Mouse (Mus musculus) forelimb bud, embryonic 11.5 days (tissue): ENCODE measurements around the gene Pacsin1.

Experiments
- DNase-seq: peaks from one replicate; pipeline ENCODE4 v3.0.0-alpha.2; 2012; ENCODE audit warnings: low read depth, low spot score

Pacsin1 gene

DNA sequence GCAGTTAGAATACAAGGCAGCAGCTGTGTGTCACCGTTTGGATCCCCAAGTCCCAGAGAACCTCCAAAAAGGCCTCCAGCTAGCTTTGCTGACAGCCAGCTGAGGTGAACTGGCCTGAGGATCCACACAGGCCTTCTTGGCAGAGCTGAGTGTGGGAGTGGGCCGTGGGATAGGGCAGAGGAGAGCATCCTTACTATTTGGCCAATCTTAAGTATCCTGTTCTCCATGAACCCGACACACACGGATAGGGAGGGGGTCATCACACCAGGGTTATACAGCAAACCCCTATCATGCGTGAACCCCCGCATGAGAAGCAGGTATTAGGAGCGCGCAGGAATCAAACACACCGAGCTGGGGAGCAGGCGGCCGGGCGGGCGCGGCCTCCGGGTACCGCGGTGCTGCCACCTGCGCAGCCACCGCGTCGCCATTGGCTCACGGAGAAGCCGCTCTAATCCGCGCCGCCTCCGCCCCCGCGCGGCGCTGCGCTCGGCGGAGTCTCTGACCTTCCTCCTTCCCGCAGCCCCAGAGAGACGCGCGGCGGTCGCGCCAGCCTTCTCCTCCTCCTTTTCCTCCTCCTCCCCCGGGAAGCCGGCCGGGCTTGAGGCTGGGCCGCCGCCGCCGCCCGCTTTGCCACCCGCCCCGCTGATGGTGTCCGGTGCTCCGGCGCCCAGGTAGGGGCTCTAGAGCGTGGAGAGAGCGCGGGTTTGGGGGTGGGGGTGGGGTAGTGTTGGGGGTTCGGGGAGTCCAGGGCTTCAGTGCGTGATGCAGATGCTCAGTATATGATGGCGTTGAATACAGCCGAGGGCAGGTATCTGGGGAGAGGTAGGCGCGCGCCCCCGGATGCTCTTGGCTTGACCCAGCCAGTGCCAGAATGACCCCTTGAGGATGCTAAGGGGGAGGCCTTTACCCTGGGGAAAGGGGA lies at the start of gene Pacsin1:
Gene Pacsin1 (plus strand): TSS at position 421 of the 922 bp plus-strand sequence.
- DNase-seq: peak; percentile 46

DNA sequence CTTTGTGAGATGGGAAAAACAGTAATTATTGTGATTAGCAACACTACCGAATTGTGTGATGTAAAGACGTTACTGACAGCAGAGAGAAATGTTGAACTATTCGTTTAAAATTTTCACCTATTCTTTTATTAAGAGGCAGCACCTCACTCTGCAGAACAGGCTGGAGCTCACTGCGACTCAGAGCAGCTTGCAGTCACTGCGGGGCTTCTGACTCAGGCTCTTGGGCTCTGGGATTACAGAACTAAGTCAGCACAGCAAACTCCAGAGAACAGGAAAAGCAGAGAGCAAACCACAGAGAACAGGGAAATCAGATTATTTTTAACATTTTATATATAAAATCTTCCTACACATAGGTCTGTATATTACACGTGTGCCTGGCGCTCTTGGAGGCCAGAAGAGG lies 45.7 kb upstream of the Pacsin1 start:
- DNase-seq: no peak

- DNase-seq: no peak
Observed at GRCm38 (mm10) chr17:27610679-27611518, 44.4 kb upstream of the Pacsin1 start.

DNA sequence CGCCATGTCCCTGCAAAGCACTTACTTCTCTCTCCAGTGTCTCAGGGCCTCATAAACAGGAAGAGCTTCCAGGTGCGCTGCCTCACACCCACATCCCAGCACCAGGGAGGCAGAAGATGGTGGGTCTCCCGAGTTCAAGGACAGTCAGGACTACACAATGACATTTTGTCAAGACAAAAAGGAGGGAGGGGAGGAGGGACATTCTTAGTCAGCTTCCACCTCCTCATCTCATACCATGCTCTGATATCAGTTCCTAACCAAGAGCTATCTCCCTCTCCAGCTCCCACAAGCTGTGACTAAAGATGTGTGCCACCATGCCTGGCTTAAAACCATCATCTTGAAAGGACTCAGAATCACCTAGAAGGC lies 43.8 kb upstream of the Pacsin1 start:
- no peak for DNase-seq

DNA sequence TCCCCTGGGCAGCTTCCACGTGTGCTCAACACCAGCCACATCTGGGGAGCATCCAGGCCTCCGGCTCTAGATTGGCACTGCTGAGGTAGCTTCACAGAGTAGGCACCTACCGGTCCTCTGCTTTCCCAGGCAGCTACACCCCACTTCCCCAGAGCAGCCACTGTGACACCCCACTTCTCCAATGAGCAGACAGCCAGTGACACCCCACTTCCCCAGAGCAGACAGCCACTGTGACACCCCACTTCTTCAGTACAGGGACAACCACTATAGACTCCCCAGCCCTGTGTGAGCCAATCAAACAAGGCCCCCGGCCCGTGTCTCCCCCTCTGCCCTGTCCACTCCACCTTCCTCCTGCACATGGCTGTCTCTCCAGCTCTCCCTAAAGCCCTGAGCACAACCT lies 43.3 kb upstream of the Pacsin1 start:
- no peak for DNase-seq

GRCm38 (mm10) chr17:27613016-27613415 lies 42.3 kb upstream of the Pacsin1 start:
- DNase-seq: no peak

GRCm38 (mm10) chr17:27615388-27615787 lies 39.9 kb upstream of the Pacsin1 start:
- no peak for DNase-seq

DNA sequence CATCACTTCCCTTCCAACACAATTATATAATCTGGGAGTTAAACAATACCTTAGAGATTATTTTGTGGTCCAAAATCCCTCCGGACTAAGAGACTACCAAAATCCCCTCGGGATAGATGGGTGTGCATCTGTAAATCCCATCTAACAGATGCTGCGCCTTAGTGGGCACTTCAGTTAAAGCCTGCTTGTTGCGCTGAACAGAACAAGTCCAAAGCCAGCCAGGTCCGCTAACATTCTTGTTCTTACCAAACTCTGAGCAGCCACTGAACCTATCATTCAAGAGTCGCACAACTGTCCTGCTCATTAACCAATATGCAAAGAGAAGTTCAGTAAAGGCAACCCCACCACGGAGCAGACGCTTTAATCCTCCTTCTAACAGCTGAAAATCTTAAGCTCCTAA lies 34.1 kb upstream of the Pacsin1 start:
- DNase-seq: no peak

- peak; percentile 34 for DNase-seq
Observed at GRCm38 (mm10) chr17:27621705-27622531, 33.4 kb upstream of the Pacsin1 start.

DNA sequence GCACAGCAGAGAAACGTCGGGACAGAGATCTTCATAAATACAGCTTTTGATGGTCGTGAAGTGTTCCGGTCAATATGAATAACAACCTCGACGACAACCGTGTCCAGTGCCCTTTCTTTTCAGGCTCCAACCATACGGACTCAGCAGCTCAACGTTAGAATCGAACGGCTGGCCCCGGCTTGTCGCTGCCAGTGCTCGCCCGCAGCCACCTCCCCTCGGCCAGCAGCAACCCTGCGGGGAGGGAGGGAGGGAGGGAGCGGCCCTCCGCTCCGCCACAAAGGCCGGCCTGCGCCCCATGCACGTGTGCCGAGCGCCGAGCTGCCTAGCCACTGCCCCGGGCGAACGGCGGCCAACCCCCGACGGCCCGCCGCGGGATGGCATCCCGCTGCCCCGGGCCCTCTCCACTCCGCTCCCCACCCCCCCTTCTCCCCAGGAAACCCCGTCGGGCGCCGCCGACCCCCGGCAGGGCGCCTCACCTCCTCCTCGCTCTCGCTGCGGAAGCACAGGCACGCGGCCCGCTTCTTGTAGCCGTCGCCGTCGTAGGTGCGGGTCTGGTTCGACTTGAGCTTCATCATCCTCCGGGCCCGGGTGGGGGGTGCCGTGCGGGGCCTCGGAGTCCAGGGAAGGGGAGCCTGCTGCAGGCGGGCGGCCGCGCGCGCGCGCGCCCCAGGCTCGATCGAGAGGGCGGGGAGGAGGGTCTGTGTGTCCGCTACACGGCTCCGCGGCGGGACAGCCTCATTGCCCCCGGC lies 32.5 kb upstream of the Pacsin1 start:
- DNase-seq: peak; percentile 51

GRCm38 (mm10) chr17:27623360-27624326 lies 31.7 kb upstream of the Pacsin1 start, which contains the start of gene Nudt3:
Nudt3 (minus strand) TSS chr17:27623495.
- peak; percentile 96 for DNase-seq

DNA sequence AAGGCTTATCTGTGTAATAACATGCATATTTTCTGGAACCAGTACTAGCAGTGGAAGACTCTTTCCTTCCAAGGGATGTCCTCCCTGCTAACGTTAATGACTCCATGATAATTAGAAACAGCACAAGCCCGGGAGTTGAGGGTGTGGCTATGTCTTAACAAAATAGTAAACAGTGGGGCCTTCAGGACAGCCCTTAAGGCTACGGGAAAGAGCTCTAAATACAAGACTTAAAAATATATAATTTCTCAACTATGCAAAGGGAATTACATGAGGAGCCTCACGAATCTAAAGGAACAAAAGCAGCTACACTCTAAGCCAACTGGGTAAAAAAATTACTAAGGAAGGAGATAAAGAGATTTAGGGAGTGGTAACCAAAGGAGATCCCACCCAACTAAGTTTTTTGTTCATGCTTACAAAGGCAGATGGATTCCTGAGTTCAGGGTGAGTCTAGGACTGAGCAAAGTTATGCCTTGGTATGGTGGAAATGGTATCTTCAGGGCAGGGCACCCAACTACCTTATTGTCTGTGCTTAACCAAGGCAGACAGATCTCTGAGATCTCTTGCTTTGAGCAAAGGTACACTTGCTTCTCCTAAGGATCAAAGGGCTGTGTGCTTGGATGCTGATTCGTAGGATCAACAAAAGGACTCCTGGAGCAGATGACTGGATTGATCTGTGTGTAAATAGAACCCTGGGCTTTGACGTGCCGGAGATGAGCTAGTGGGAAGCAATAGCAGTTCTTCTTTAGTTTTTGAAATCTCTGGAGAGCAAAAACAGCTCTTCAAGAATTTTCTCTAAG lies 29.7 kb upstream of the Pacsin1 start:
- no peak for DNase-seq

- no peak for DNase-seq
Observed at GRCm38 (mm10) chr17:27626681-27627080, 28.6 kb upstream of the Pacsin1 start.

DNA sequence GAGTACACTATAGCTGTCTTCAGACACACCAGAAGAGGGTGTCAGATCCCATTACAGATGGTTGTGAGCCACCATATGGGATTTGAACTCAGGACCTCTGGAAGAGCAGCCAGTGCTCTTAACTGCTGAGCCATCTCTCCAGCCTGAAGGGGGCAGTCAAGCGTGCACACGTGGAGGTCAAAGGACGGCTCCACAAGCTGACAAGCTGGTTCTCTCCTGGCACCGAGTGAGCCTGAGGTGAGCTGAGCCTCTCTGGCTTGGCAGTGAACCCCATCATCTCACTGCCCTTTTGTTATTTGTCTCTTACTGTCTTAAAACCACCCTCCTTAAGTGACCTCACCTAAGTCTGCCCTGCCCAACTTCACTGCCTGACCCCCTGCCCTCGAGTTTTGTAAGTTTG lies 27.9 kb upstream of the Pacsin1 start:
- DNase-seq: no peak

DNA sequence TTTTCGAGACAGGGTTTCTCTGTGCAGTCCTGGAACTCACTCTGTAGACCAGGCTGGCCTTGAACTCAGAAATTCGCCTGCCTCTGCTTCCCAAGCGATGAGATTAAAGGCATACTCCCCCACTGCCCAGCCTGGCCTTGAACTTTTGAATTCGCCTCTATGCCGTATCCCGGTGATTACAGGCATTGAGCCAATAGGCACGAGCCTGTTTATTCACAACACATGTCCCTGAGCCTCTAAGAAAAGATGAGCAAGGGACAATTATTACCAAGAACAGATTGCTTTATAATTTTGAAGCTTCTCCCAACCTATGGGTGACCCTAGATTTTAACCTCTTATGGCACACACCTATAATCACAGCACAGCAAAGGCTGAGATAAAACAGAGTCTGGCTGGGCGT lies 26.9 kb upstream of the Pacsin1 start:
- DNase-seq: no peak

DNA sequence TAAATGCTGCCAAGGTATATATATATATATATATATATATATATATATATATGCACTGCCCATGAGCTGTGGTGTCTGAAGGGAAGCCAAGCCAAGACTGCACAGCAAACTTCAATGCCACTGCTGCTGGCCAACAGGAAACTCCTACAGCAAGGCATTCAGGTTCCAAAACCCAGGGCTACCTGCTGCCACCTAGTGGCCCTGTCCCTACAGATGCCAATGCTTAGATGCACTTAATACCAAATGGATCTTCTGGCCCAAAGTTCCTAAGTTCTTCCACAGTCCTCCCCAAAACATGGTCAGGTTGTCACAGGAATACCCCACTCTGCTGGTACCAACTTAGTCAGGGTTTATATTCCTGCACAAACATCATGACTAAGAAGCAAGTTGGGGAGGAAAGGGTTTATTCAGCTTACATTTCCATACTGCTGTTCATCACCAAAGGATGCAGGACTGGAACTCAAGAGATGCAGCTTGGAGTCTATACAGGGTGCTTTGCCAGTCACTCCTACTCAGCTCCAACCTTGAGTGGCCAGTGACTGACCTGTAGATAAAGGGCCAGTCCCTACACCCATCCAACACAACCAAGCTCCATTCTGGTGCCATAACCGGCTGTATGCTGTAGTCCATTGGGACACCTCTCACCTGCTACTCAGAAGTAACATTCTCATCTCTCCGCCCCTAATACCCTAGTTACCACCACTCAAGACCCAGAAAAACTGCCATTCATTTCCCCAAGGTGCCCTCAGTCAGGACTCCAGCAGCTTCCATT lies 25.9 kb upstream of the Pacsin1 start:
- peak; percentile 85 for DNase-seq

GRCm38 (mm10) chr17:27634871-27635574 lies 20.3 kb upstream of the Pacsin1 start, which contains the start of gene RPS10-NUDT3:
RPS10-NUDT3 (minus strand) TSS chr17:27635222.
- peak; percentile 94 for DNase-seq
